Mouse (Mus musculus) small intestine, adult 2 months (tissue): ENCODE data around the gene Frrs1. TPM values are rescaled to one million over a fixed set of nuclear protein-coding genes. Genes with fewer than 3 reads are reported as not detected.

Experiments used
- H3K27ac ChIP-seq: fragments of 200-500 bp; 2 replicates; pipeline ENCODE4 v1.5.1; 2012; ENCODE audit warnings: low read depth, low read length, control low read depth, inconsistent platforms; ENCODE audit not compliant: insufficient read depth
- H3K27me3 ChIP-seq: fragments of 200-500 bp; 2 replicates; pipeline ENCODE4 v1.6.1; 2012; ENCODE audit warnings: mild to moderate bottlenecking, moderate library complexity, low read length, inconsistent platforms; ENCODE audit not compliant: control insufficient read depth, insufficient read depth
- H3K36me3 ChIP-seq: fragments of 200-500 bp; 2 replicates; pipeline ENCODE4 v1.6.1; 2012; ENCODE audit warnings: mild to moderate bottlenecking, low read length, control low read depth, inconsistent platforms; ENCODE audit not compliant: control insufficient read depth, insufficient read depth
- H3K4me1 ChIP-seq: fragments of 200-500 bp; 2 replicates; pipeline ENCODE4 v1.6.1; 2012; ENCODE audit warnings: low read length, inconsistent platforms, mixed read lengths; ENCODE audit not compliant: control insufficient read depth, insufficient read depth, insufficient read length
- H3K4me3 ChIP-seq: fragments of 200-500 bp; 2 replicates; pipeline ENCODE4 v1.5.1; 2012; ENCODE audit warnings: low read depth, mild to moderate bottlenecking, control low read depth, inconsistent platforms, low read length, moderate library complexity
- CTCF ChIP-seq: fragments of 200-500 bp; IDR thresholded peaks from 2 replicates; pipeline ENCODE4 v1.5.1; 2012; ENCODE audit warnings: low read depth, mild to moderate bottlenecking, control low read depth, inconsistent platforms, low read length, moderate library complexity, mixed read lengths; ENCODE audit not compliant: insufficient replicate concordance, insufficient read length; ENCODE audit errors: extremely low read depth
- POLR2A ChIP-seq: fragments of 200-500 bp; IDR thresholded peaks from 2 replicates; pipeline ENCODE4 v1.6.1; 2012; ENCODE audit warnings: low read depth, mild to moderate bottlenecking, control low read depth, inconsistent platforms, low read length, moderate library complexity
- WGBS: fragments of 180-500 bp; shearing (Covaris S2); methylation state at CpG from one replicate; pipeline ENCODE4 v1.1.7; 2018; 5-methylcytosine and 5-hydroxymethylcytosine counted together
- polyA plus RNA-seq: library from polyadenylated mRNA; depleted of rRNA; stranded (reverse); fragments of >200 nt; gene quantifications from 2 replicates; pipeline ENCODE4 v1.2.3, GENCODE M21; 2012

The Frrs1 gene
- polyA plus RNA-seq, 1 experiment: 19.5 TPM

DNA sequence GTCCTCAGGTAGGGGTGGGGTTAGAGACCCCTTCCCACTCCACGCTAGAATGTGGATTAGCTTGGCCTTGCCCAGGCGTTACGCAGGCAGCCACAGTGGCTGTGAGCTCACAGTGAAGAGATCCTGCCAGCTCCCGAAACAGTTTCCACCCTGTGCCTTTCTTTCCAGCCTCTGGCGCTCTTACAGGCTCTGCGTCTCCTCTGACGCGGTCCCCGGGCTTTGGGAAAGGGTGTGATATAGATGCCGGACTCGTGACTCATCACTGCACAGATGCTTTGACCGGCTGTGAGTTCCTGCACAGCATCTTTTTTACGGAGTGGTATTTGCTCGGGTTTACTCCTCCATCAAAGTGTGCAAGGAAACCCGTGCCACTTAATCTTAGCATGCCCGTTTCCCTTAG, 46.6 kb downstream of the Frrs1 start:
- Histone ChIP-seq H3K4me3 (no peak overlapping the region), H3K27ac (no peak overlapping the region), H3K36me3 (peaks cover 21% of the 10 kb centered on the region), H3K27me3 (no peaks in the 10 kb centered on the region), H3K4me1 (no peaks in the 10 kb centered on the region)
- 90% methylated on average over 16 of the region's 16 CpGs for WGBS
- TF ChIP-seq CTCF (no peak), POLR2A (no peak)

DNA sequence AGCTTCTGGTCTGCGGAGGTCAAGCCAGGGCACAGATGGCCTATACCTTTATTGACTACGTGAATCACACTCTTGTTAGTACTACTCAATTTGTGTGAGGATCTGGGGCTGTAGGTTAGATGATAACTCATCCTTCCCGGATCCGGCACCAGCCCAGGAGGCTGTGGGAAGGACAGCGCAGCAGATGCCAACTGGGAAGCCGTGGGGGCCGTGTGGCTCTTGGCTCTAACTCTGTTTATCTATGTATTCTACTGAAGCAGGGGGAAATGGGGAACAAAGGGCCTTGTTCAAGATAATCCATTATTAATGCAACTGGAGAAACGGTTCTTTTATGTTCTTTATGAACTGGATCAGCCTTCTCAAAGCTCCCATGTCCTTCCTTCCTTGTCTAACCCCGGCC, 47.3 kb downstream of the Frrs1 start:
- Histone ChIP-seq H3K36me3 (peaks cover 16% of the 10 kb centered on the region), H3K4me3 (no peak overlapping the region), H3K4me1 (no peaks in the 10 kb centered on the region), H3K27ac (no peak overlapping the region), H3K27me3 (no peaks in the 10 kb centered on the region)
- no peak for TF ChIP-seq CTCF
- no peak for TF ChIP-seq POLR2A
- 82% methylated on average over 9 of the region's 9 CpGs for WGBS

DNA sequence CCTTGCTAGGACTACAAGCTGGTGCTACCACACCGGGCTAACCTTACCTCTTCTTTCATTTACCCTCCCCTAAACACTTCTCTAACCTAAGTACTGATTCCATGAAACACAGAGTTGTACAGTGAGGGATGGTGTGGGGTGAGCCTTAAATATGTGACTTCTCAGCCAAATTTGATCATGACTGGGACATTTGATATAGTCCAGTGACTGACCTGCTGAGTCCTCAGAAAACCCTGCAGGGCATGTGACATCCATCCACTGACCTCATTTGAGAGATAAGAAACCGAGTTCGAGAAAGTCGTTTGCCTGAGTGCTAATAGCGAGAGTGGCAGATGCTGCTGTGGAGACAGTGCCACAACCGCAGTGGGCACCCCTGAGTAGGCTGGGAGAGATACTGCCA, 55.1 kb downstream of the Frrs1 start:
- TF ChIP-seq CTCF: no peak
- TF ChIP-seq POLR2A: no peak
- no peaks in the 10 kb centered on the region for H3K4me1 ChIP-seq
- no peak overlapping the region for H3K4me3 ChIP-seq
- H3K27me3 ChIP-seq: no peaks in the 10 kb centered on the region
- WGBS: 79% methylated on average over 6 of the region's 6 CpGs
- no peak overlapping the region for H3K27ac ChIP-seq
- H3K36me3 ChIP-seq: no peaks in the 10 kb centered on the region

DNA sequence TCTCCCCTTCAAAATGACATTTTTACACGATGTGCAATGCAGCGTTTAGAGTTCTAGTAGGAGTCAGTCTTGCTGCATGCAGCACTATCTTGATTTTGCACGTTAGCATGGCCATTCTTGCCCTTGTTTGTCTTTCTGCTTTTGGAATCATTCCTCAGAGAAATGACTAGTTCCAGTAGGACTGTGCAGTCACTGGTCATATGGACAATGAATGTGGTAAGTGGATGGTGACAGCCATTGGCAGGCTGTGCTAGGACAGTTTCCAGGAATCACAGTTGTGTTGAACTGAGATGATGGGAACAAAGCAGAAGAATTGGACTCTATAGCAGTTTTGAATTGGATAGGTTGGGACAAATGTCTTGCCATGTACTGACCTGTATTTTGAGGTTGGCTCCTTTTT, 55.7 kb downstream of the Frrs1 start:
- no peaks in the 10 kb centered on the region for H3K36me3 ChIP-seq
- H3K4me1 ChIP-seq: no peaks in the 10 kb centered on the region
- no peak overlapping the region for H3K4me3 ChIP-seq
- TF ChIP-seq POLR2A: no peak
- TF ChIP-seq CTCF: no peak
- 62% methylated on average over 3 of the region's 3 CpGs for WGBS
- no peak overlapping the region for H3K27ac ChIP-seq
- H3K27me3 ChIP-seq: no peaks in the 10 kb centered on the region

DNA sequence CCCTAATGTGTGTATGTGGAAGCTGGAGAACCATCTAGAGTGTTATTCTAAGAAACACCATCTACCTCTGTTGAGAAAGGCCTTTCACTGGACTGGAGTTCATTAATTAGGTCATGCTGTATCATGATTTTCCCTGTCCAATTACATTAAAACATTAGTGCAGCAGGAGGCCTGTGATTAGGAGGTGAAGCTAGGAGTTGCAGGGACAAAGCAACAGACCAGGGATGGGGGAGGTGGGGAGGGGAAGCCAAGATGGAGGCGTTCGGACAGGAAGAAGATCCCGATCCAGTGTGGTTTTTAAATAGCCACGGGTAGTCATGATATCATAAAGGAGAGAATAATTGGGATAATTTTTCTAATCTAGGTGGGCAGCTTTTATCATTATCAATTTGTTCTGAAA, 57.8 kb downstream of the Frrs1 start:
- H3K4me1 ChIP-seq: no peaks in the 10 kb centered on the region
- no peaks in the 10 kb centered on the region for H3K27me3 ChIP-seq
- TF ChIP-seq CTCF (no peak), POLR2A (no peak)
- H3K27ac ChIP-seq: no peak overlapping the region
- no peak overlapping the region for H3K4me3 ChIP-seq
- WGBS: 90% methylated on average over 4 of the region's 4 CpGs
- H3K36me3 ChIP-seq: no peaks in the 10 kb centered on the region

DNA sequence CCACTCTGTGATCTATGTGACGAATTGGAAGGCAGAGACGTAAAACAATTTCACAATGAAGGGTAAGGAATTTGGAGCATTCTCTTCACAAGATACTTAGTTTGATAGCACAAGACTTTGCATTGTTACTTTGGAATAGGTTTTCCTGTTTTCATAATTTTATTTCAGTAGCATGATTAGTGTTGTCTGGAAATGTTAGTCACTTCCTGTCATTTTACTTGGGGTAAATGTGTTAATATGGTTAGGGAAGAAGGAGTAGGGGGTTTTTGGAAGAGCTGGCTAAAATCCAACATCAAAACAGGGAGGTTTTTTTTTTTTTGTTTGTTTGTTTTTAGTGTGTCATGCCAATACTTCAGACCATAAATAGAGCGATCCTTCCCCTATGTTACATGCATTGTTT, 62.3 kb downstream of the Frrs1 start:
- Histone ChIP-seq H3K36me3 (no peaks in the 10 kb centered on the region), H3K4me1 (no peaks in the 10 kb centered on the region), H3K27ac (no peak overlapping the region), H3K27me3 (no peaks in the 10 kb centered on the region; the same call in 1 of the 2 replicates), H3K4me3 (no peak overlapping the region)
- TF ChIP-seq POLR2A: no peak
- TF ChIP-seq CTCF: no peak
- 84% methylated on average over 3 of the region's 3 CpGs for WGBS

DNA sequence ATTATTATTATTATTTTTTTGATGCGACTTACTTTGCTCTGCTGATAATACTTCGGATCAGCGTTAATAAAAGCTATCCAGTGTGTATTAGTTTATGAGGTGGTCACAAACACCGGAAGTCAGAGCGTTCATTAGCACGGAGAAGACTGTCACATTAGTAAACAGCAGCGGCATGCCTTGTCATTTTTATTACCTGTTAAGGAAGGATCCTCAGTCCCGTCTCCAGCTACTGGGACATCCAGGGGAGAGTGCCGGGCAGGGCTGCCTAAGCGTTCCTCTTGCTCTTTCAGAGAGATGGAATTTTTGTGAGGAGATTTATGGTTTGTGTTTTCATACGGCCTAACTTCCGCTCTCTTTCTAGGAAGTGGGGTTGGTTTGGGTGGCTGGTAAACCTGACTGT, 63.8 kb downstream of the Frrs1 start:
- no peaks in the 10 kb centered on the region for H3K4me1 ChIP-seq
- 56% methylated on average over 12 of the region's 12 CpGs for WGBS
- TF ChIP-seq POLR2A: no peak
- no peak for TF ChIP-seq CTCF
- no peak overlapping the region for H3K4me3 ChIP-seq
- no peaks in the 10 kb centered on the region for H3K36me3 ChIP-seq
- no peak overlapping the region for H3K27ac ChIP-seq
- no peaks in the 10 kb centered on the region; the same call in 1 of the 2 replicates for H3K27me3 ChIP-seq

DNA sequence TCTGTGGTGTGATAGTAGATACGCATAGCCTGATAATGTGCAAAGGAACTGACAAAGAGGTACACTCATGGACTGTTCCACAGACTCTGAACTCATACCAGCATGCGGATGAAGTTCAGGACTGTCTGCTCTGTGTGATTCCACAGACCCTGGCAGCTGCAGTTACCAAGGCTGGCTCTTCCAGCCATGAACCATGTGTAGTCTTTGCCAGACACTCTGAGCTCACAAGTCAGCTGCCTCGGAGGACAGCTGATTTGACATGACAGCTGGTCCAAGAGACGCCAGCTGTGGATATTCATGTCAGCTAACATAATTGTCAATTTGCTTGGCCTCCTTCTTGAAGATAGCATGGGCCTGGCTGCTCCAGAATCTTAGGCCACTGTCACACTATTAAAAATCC, 69.7 kb downstream of the Frrs1 start:
- H3K4me1 ChIP-seq: no peaks in the 10 kb centered on the region
- H3K4me3 ChIP-seq: no peak overlapping the region
- no peaks in the 10 kb centered on the region for H3K27me3 ChIP-seq
- no peaks in the 10 kb centered on the region for H3K36me3 ChIP-seq
- WGBS: 83% methylated on average over 4 of the region's 4 CpGs
- no peak overlapping the region for H3K27ac ChIP-seq
- no peak for TF ChIP-seq POLR2A
- TF ChIP-seq CTCF: no peak
